Mouse (Mus musculus) spleen, adult 2 months (tissue): ENCODE results near the gene Aldh1a7.

Experiments
- CTCF ChIP-seq: fragments of 200-500 bp; IDR thresholded peaks from 2 replicates; pipeline ENCODE4 v1.5.1; 2011; ENCODE audit warnings: mild to moderate bottlenecking, inconsistent platforms; ENCODE audit not compliant: insufficient read depth, insufficient read length, insufficient replicate concordance; ENCODE audit errors: extremely low read depth
- POLR2A ChIP-seq: fragments of 200-500 bp; IDR thresholded peaks from 2 replicates; pipeline ENCODE4 v1.6.1; 2011; ENCODE audit warnings: low read depth, low read length, inconsistent platforms

GRCm38 (mm10) chr19:20773941-20774340 is 46.6 kb upstream of the Aldh1a7 start:
- TF ChIP-seq CTCF (no peak), POLR2A (no peak)
